Mouse (Mus musculus) testis, adult 2 months (tissue): ENCODE measurements around the gene Pin1.

Source experiments
- CTCF ChIP-seq: fragments of 200-500 bp; IDR thresholded peaks from 2 replicates; pipeline ENCODE4 v1.5.1; 2012; ENCODE audit warnings: low read depth, mild to moderate bottlenecking, inconsistent platforms, low read length, moderate library complexity; ENCODE audit not compliant: control insufficient read depth, insufficient read depth, insufficient replicate concordance
- POLR2A ChIP-seq: fragments of 200-500 bp; IDR thresholded peaks from 2 replicates; pipeline ENCODE4 v1.6.1; 2012; ENCODE audit warnings: low read depth, mild to moderate bottlenecking, inconsistent platforms, low read length, moderate library complexity; ENCODE audit not compliant: control insufficient read depth

GRCm38 (mm10) chr9:20697466-20697865 is 45.6 kb downstream of the Pin1 start:
- TF ChIP-seq CTCF (no peak), POLR2A (no peak)
